Mouse (Mus musculus) cerebellum, adult 2 months (tissue): ENCODE data around the gene Akap12.

Experiments used
- CTCF ChIP-seq: fragments of 200-500 bp; IDR thresholded peaks from 2 replicates; pipeline ENCODE4 v1.5.1; 2011; ENCODE audit warnings: low read depth, mild to moderate bottlenecking, control low read depth, low read length, moderate library complexity, borderline replicate concordance; ENCODE audit not compliant: insufficient read depth
- POLR2A ChIP-seq: fragments of 200-500 bp; IDR thresholded peaks from 2 replicates; pipeline ENCODE4 v1.6.1; 2011; ENCODE audit warnings: low read length, control low read depth, borderline replicate concordance; ENCODE audit not compliant: insufficient read depth

DNA sequence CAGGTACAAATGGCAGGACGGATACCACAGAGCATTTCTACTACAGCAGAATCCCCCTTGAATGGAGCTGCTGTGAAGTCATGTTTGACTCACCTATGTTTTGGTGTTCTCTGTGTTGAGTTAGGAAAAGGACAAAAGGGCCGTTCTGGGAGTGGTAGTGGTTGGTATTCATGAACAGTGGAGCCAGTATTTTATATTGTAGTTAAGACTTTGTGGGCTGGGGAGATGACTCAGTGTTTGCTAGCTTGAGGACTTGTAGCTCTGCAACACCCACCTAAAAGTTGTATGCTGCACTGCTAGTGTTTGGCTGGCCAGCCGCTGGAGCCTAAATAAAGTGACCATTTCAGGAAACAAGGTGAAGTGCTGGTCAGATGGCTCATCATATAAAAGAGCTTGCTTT lies 129.1 kb downstream of the Akap12 start:
- TF ChIP-seq POLR2A (no peak), CTCF (no peak)
